Mouse (Mus musculus): ENCODE results near the gene Prrt1. TPM values are rescaled to one million over a fixed set of nuclear protein-coding genes. Genes with fewer than 3 reads are reported as not detected.

Prrt1 gene
- total and polyA plus RNA-seq, 3 experiments = not detected

DNA sequence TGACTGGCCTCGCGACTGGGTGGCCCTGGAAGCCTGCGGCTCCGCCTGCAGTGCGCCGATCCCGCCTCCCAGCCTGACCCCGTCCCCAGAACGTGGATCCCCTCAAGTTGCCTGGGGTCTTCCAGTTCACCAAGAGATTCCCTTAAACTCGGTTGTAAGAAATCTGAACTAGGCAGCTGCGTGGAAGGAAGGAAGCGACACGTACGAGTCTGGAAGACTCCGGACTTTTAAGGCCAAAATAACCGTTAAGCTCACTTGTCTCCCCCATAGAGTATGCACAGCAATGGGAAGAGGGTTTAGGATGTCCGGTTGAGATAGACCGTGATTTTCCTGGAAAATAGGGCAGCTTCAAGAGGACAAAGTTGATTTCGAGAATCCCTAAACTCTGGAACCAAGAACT is 41.5 kb upstream of the Prrt1 start:
- Histone ChIP-seq H3K27ac (ENCODE audit: insufficient read depth, low read depth) (no peak overlapping the region), H3K4me2 (ENCODE audit: insufficient read depth, low read depth, poor library complexity, severe bottlenecking) (peak overlapping the region; percentile 89), H3K4me3 (replicated peaks in 1 of 3; ENCODE audit: low read depth in 2 of 3, low read length in 2 of 3, poor library complexity in 1 of 3) (peak overlapping the region; percentile 74 to 88 (median 82)), H3K9me3 (replicated peaks; ENCODE audit: low read length) (no peaks in the 10 kb centered on the region), H3K4me1 (ENCODE audit: control insufficient read depth in 1 of 2, insufficient read depth in 2 of 2) (peaks cover 3 to 31% of the 10 kb centered on the region in 2 experiments; a peak in 2 of 4 replicates), H3K79me2 (replicated peaks; ENCODE audit: control insufficient read depth, extremely low read depth, insufficient read depth, poor library complexity, severe bottlenecking) (no peaks in the 10 kb centered on the region; the same call in 1 of the 2 replicates), H3K9ac (ENCODE audit: insufficient read depth, low read depth) (peak overlapping the region; percentile 65), H3K36me3 (replicated peaks in 1 of 2; ENCODE audit: control insufficient read depth in 1 of 2, insufficient read depth in 1 of 2, low read length in 1 of 2) (no peaks in the 10 kb centered on the region), H3K27me3 (replicated peaks) (peaks cover 2% of the 10 kb centered on the region)
- in situ Hi-C loops (cut with MboI; ENCODE audit: low pct_ligation_motif_present, low pct_unique_long_range_greater_than_20kb, low sequenced_read_pairs) (no loop called here), dilution Hi-C loops (cut with MboI; ENCODE audit: extremely low pct_ligation_motif_present, extremely low pct_unique_long_range_greater_than_20kb, low sequenced_read_pairs) (no loop called here)
- no peak for DNase-seq (ENCODE audit: extremely low read depth)
- TF ChIP-seq SIN3A (IDR thresholded peaks at IDR 0.05; ENCODE audit: low read length) (peak; percentile 53; the same call in 1 of the 2 replicates), GABPA (IDR thresholded peaks at IDR 0.05; ENCODE audit: insufficient replicate concordance, low read depth, low read length) (no peak), POLR2AphosphoS2 (IDR thresholded peaks at IDR 0.05; ENCODE audit: low read depth, low read length) (0 out of 2 replicates have a peak, but pooled peaks have one; percentile 19)

DNA sequence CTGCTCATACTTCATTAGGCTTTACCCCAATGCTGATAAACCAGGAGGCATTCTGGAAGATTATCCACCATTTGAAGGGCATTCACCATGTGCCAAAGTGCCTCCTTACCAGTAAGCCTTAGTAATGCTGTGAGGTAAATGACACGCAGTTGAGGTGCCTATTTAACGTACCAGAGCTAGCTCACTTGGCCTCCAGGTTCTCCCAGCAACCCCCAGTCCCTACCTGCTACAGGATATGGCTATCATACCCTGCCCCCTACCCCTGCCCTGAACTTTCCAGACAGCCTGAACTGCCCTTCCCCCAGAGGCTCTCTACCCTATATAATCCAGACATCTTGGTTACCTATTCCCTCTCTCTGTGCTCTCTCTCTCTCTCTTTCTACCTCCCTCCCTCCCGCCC is 40.6 kb upstream of the Prrt1 start:
- Histone ChIP-seq H3K27ac (ENCODE audit: insufficient read depth, low read depth) (0 out of 2 replicates have a peak overlapping the region, but pooled peaks have one; percentile 22), H3K4me2 (ENCODE audit: insufficient read depth, low read depth, poor library complexity, severe bottlenecking) (peak overlapping the region; percentile 73), H3K9me3 (replicated peaks; ENCODE audit: low read length) (no peaks in the 10 kb centered on the region), H3K4me1 (ENCODE audit: control insufficient read depth in 1 of 2, insufficient read depth in 2 of 2) (peaks cover 8 to 40% of the 10 kb centered on the region in 2 experiments; a peak in 2 of 4 replicates), H3K79me2 (replicated peaks; ENCODE audit: control insufficient read depth, extremely low read depth, insufficient read depth, poor library complexity, severe bottlenecking) (no peaks in the 10 kb centered on the region; the same call in 1 of the 2 replicates), H3K9ac (ENCODE audit: insufficient read depth, low read depth) (peak overlapping the region; percentile 67), H3K36me3 (replicated peaks in 1 of 2; ENCODE audit: control insufficient read depth in 1 of 2, insufficient read depth in 1 of 2, low read length in 1 of 2) (peaks cover 1 to 6% of the 10 kb centered on the region in 2 experiments), H3K4me3 (replicated peaks in 1 of 3; ENCODE audit: low read depth in 2 of 3, low read length in 2 of 3, poor library complexity in 1 of 3) (peak overlapping the region; percentile 30 to 88 (median 82)), H3K27me3 (replicated peaks) (no peaks in the 10 kb centered on the region)
- TF ChIP-seq ZKSCAN1 (IDR thresholded peaks at IDR 0.05; ENCODE audit: borderline replicate concordance, low read depth, low read length) (no peak), ZNF384 (IDR thresholded peaks at IDR 0.05; ENCODE audit: low read depth, low read length) (no peak), SMC3 (IDR thresholded peaks at IDR 0.05; ENCODE audit: low read depth, low read length) (no peak), MYC (IDR thresholded peaks at IDR 0.05; ENCODE audit: low read depth, low read length) (no peak), PAX5 (IDR thresholded peaks at IDR 0.05; ENCODE audit: low read length) (no peak), MXI1 (IDR thresholded peaks at IDR 0.05; ENCODE audit: low read depth, low read length) (no peak), CHD1 (IDR thresholded peaks at IDR 0.05; ENCODE audit: low read depth, low read length) (no peak), JUND (conservative IDR thresholded peaks at IDR 0.05; ENCODE audit: low read depth, low read length) (no peak), USF2 (conservative IDR thresholded peaks at IDR 0.05; ENCODE audit: low read depth, low read length) (no peak), E2F4 (IDR thresholded peaks at IDR 0.05; ENCODE audit: insufficient replicate concordance, low read depth, low read length) (no peak), NRF1 (IDR thresholded peaks at IDR 0.05; ENCODE audit: low read depth, low read length) (no peak), BHLHE40 (IDR thresholded peaks at IDR 0.05; ENCODE audit: low read depth, low read length) (no peak), USF1 (IDR thresholded peaks at IDR 0.05; ENCODE audit: low read depth, low read length) (no peak), GABPA (IDR thresholded peaks at IDR 0.05; ENCODE audit: insufficient replicate concordance, low read depth, low read length) (no peak), KAT2A (IDR thresholded peaks at IDR 0.05; ENCODE audit: insufficient replicate concordance, low read length) (no peak), ZC3H11A (IDR thresholded peaks at IDR 0.05; ENCODE audit: low read depth, low read length) (no peak), ELF1 (IDR thresholded peaks at IDR 0.05; ENCODE audit: low read depth, low read length) (no peak)
- dilution Hi-C loops (cut with MboI; ENCODE audit: extremely low pct_ligation_motif_present, extremely low pct_unique_long_range_greater_than_20kb, low sequenced_read_pairs) (no loop called here), in situ Hi-C loops (cut with MboI; ENCODE audit: low pct_ligation_motif_present, low pct_unique_long_range_greater_than_20kb, low sequenced_read_pairs) (no loop called here)
- DNase-seq (ENCODE audit: extremely low read depth) = peak; percentile 31
